Mouse (Mus musculus): Measurements from ENCODE around the gene Fchsd2. TPM values are rescaled to one million over a fixed set of nuclear protein-coding genes. Genes with fewer than 3 reads are reported as not detected.
A peak's percentile ranks its signal among the peaks of the same experiment; 100 is the strongest.

Gene Fchsd2
- total RNA-seq, 2 experiments from 2014 or later, result 28.9 to 31.3 TPM

DNA sequence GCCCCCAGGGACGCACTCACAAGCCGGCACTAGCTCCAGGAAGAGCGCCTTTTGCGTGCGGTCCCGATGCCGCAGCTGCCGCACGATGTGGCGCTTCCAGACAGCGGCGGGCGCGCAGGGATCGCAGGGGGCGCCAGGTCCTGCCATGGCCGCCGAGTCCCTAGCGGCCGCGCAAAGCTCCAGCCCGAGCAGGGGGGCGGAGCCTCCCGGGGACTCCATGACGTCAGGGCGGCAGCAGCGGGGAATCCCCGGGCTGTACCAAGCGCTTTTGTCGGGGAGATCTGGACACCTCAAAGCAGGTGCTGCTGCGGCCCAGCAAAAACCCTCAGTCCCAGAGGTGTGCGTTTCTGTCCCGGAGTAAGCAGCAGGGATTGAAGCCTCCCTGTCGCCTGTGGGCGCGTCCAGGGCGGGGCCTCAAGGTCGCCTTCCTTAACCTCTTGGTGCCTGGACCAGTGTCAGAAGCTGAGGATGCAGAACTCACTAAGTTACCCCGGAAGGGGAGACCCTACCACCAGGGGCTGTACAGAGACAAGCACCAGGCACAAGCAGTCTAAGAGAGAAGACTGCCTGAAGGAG lies 209.3 kb downstream of the Fchsd2 start, which contains the start of gene Atg16l2:
Atg16l2 (minus strand) TSS at position 371 of the 576 bp plus-strand sequence.
- peak; percentile 93 to 95 for DNase-seq
- intact Hi-C loops (cut with DNase I), result no loop called here

DNA sequence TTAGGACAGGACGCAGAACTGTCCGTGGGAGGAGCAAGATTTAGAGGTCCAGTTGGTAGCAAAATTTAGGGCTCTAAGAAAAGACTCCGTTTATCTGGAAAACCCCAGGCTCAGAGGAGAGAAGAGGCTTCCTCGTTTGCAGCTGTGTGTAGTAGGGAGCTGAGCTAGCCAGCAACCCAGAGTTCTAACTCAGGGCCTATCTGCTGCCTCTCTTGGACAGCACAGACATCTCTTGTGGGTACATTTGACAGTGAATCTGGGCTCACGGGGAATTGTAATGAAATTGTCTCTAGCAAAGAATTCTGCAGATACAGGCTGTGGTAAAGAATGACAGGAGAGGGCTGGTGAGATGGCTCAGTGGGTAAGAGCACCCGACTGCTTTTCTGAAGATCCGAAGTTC lies 210.0 kb downstream of the Fchsd2 start:
- intact Hi-C loops (cut with DNase I), result no loop called here
- no peak for DNase-seq

DNA sequence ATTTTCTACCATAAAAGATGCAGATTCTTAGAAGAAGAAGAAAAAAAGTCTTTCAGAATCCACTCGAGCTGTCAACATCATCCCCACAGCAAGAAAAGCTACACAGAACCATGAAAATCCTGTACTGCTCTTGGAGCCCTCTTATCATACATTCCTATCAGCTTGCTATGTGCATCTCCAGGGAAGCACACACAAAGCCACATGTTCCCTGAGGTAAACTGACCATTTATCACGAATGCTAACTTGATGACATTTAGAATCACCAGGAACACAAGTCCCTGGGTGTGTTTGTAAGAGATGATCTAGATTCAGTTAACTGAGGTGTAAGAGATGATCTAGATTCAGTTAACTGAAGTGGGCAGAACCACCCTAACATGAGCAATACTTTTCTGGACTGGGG lies 214.2 kb downstream of the Fchsd2 start:
- no peak for DNase-seq
- intact Hi-C loops (cut with DNase I), result no loop called here

DNA sequence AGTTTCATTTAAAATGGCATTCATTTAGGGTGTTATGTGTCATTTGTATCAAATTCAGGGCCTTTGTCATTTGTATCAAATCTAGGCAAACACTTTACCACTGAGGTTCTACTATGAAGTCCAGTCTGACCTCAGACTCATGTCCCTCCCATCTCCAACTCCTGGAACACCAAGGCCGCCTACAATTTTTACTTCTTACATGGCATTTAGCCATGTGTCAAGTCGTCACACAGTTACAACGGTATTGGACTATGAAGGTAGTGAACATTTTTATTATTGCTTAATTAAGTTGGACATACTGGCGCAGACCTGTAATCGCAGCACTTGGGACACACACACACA lies 217.3 kb downstream of the Fchsd2 start:
- intact Hi-C loops (cut with DNase I), result loop anchor here (1.0 to 2.0 kb wide), 2 partner anchors 64 to 103 kb away; no protein-coding TSS in a partner anchor
- DNase-seq, result no peak

DNA sequence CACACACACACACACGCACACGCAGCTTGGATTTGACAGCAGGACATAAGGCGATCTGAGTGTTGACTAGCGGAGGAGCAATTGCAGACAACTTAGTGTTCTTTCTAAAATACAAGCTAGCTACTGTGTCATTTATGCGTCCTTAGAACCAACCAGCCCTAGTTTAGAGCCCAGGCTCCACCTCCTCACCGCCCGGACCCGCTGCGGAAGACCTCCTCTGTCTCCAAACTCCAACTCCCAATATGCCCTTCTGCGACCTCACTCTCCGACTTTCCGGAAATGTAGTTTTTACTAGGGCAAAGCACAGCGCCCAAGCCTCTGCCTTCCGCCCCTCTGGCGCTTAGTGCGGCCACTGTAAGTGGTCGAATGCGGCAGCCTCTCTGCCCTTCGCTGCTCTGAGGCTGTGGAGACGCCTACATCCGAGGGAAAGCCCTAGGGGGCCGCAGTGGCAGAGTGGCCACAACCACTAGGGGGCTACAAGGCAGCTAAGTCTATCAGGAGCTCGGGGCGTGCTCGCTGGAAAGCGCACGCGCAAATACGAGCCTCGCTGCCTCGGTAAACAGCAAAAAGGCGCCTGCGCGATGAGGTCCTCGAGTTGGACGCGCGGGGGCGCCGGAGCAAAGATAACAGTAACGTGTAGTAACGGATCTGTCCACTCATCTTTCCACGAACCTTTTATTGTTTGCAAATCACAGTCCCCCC lies 217.8 kb downstream of the Fchsd2 start:
- DNase-seq, result peak; percentile 97
- intact Hi-C loops (cut with DNase I), result loop anchor here (1.0 to 2.0 kb wide), 2 partner anchors 64 to 102 kb away; no protein-coding TSS in a partner anchor

DNA sequence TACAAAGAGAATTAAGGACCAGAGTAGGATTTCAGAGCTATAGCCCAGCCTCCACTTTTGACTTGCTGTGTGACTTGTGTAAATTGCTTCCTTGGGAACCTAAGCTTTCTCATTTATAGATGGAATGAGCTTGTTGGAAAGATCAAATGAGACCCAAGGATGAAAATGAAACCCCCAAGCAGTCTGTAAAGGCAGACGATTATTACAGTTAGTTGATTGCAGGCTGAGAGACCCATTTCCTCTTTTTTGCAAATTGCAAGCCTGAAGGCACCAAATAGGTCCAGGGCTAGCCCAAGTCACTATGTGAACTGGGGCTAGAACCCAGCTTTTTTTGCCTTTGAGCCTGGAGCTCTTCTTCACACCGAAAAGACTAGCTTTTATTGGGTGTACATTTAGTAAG lies 218.4 kb downstream of the Fchsd2 start:
- intact Hi-C loops (cut with DNase I), result loop anchor here (2.0 kb wide), 1 partner anchor 102 kb away; no protein-coding TSS in a partner anchor
- DNase-seq, result no peak

DNA sequence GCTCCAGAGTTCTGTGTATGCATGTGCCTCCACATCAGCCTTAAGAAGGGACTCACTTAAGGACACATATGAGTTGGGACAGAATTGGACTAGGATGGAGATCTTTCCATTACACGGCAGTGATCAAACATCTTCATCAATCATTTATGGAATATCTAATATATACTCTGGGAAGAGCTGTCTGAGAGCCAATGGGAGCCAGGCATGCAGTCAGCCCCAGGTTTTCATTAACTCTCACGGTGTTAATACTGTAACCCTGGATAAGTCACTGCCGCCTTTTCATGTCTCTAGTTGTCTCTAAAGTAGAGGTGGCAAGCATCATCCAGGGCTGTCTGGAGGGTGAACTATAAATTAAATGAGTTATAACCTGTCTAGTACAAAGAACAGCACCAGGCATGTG lies 220.4 kb downstream of the Fchsd2 start:
- no peak for DNase-seq
- intact Hi-C loops (cut with DNase I), result no loop called here

DNA sequence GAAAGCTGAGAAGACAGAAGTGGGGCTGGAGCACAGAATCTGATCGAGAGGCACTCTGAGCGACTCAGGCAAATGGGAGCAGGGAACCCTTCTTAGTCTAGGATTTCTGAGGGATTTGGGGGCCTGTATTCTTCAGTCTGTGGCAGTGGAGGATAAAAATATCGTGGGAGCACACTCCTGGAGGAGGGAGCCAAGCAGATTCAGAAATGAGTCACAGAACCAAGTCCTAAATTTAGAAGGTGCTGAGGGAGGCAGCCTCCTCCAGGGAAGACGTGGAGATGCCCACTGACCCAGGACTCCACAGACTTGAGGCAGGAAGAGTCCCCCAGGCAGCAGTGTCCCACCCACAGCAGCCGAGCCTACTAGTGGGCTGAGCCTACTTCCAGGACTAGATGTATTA lies 221.7 kb downstream of the Fchsd2 start:
- DNase-seq, result no peak
- intact Hi-C loops (cut with DNase I), result no loop called here

DNA sequence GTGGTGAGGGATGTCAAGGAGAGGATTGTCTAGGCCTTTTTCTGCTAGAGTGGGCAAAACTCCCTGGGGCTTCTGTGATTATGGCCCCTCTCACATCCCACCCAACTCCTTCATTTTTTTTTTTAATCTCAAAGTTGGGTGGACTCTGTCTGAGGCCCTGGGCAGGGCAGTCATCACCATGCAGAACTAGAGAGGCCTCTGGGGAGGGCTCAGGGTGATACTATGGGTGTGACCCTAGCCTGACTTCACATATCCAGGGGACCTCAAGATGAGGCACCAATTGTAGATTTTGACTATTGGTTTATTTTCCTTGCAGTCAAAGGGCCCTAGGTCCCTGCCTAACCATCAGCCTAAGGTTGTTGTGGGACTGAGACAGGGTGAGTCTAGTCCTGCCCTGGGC lies 223.0 kb downstream of the Fchsd2 start:
- intact Hi-C loops (cut with DNase I), result no loop called here
- DNase-seq, result no peak

DNA sequence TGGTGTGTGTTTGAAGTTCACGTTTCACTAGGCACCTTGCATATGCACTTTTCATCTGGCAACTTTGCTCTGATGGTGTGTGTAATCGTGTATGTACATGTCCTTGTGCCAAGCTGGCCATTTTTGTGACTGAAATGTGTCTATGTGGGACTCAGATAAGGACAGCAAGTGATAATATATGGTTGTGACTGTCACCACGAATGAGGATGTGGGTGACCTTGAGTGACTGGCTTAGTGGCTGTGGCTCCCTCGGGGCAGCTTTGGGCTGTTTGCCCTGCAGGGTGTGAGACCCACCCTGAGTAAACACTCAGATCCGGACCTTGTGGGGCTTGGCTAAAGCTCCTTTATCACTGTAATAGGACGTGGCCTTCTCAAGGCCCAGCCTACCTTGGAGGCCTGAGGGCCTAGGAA lies 223.9 kb downstream of the Fchsd2 start:
- DNase-seq, result no peak
- intact Hi-C loops (cut with DNase I), result no loop called here

DNA sequence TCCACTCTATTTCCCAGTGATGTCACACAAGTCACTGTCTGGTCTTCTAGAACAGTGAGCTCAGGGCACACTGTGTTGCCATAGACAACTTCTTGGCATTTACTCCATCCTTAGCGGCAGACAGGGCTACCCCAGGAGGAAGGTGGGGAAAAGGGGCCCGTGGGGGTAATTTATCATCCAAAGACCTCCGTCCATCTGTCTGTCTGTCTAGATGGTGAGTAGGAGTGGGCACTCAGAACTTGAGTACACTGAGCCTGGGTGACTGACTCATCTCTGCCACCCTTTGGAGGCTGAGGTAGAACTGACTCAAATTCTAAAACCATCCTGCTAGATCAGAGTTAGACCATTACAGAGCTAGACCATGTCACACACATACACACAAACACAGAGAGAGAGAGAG lies 224.4 kb downstream of the Fchsd2 start, which contains the start of gene Stard10:
Stard10 (plus strand) TSS at position 73 of the 400 bp plus-strand sequence.
- intact Hi-C loops (cut with DNase I), result no loop called here
- DNase-seq, result no peak

DNA sequence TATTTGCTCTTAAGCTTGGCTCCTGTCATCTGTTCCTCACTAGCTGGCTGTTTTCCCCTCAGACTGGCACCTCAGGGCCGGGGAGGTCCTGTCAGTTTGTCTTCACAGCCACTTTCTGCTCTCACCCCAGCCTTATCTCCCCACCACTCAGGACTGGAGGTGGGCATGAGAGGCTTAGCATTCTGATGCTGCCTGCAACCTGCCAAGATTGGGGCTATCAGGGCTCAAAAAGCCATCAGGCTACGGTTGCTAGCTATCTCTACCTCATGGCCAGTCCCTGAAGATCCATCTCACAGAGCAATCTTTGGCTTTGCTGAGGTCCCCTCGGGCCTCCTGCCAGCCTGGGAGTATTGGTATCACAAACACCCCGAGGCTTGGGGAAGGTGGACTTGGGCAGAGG lies 226.2 kb downstream of the Fchsd2 start:
- no peak for DNase-seq
- intact Hi-C loops (cut with DNase I), result no loop called here

DNA sequence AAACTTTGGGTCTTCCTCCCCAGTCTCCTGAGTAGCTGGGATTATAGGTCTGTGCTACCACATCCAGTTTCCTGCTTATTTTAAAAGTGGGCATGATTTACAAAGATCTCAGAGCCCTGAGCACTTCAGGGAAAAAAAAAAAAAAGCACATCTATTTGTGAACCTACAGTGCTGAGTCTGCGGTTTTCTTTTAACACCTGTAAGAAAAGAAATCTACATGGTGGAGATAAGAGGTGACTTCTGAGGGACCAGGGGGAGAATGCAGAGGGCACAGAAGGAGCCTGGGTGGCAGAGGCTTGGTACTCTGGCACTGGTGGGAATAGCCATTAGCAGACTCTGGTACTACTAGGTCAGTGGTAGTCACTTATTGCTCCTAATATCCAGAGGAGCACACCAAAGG lies 227.1 kb downstream of the Fchsd2 start:
- no peak for DNase-seq
- intact Hi-C loops (cut with DNase I), result no loop called here

DNA sequence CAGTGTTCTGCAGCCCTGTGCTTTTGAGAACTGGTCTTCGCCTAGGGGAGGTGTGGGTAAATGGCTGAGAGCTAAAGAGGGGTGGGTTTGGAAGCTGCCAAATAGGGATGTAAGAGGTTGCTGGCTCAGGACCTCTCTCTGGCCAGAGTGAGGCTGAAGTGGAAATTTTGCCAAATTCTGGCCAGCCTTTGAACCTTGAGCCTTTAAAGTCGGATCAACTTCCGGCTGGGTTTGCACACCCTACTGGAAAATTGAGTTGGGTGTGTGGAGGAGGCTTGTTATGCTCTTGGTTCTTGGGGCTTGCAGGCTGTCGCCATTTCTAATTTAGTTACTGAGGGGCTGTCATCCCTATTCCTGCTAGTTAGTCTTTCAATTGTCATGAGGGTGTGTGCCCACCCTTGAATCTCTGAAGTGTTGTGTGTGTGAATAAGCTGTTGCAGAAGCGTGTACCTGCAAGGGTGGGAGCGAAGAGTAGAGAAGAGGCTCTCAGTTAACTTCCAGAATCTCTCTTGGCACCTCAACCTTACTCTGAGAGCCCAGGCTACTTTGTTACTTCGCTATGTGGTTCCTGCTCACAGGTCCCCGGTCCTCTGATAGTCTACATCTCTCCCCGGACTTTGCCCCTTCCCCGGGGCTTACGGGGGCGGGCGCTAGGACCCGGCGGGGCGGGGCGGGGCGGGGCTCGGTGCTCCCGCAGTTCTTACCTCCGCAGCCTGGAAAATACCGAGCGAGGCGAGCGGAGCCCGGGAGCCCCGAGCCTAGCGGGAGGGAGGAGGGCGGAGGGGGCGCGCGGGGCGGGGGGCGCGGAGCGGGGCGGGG lies 227.9 kb downstream of the Fchsd2 start:
- intact Hi-C loops (cut with DNase I), result no loop called here

DNA sequence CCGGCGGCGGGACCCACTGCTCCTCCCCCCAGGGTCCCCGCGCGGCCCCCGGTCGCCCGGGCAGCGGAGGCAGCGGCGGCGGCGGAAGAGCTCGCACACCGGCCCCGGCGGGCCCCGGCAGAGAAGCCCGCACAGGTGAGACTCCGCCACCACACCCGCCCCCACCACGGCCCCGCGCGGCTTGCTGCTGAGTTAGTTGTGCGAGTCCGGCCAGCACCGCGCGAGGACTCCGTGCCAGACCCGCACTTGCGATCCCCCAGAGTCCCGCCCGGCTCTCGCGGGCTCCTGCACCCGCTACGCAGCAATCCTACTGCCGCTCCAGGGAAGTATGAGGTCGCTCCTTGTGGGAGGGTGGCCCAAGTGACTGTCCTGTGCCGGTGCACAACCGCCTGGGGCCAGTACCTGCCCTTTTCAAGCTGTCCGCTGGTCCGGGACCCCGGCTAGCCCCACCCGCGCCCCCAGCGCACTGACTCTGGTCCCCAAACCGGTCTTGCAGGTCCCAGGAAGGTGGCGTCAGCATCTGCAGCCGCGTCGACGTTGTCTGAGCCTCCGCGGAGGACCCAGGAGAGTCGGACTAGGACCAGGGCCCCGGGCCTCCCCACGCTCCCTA lies 228.7 kb downstream of the Fchsd2 start:
- DNase-seq, result peak in 1 of 2 experiments; percentile 19
- intact Hi-C loops (cut with DNase I), result no loop called here

More for the DNA sequence above, 227.9 kb downstream of the Fchsd2 start:
- DNase-seq, result peak in 1 of 2 experiments; percentile 30

DNA sequence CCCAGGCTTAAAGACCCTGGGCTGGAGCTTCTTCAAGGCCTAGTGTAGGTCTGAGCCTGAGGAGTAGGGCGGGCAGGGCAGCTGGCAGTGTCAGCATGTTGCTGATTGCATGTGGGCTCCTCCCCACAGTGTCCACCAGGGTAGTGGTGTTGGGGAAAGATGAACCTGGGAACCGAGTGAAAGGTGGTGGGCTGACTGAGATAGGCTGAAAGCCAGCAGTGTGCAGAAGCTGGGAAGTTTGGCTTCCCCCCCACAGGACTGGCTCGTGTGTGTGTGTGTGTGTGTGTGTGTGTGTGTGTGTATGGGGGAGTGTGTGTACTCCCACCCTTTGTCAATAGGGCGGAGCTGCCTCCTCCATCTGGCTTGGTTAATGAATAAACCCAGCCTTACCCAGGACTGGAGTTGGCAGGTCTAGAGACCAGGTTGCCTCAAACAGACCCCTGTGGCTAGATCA lies 230.5 kb downstream of the Fchsd2 start:
- intact Hi-C loops (cut with DNase I), result no loop called here
- DNase-seq, result no peak

DNA sequence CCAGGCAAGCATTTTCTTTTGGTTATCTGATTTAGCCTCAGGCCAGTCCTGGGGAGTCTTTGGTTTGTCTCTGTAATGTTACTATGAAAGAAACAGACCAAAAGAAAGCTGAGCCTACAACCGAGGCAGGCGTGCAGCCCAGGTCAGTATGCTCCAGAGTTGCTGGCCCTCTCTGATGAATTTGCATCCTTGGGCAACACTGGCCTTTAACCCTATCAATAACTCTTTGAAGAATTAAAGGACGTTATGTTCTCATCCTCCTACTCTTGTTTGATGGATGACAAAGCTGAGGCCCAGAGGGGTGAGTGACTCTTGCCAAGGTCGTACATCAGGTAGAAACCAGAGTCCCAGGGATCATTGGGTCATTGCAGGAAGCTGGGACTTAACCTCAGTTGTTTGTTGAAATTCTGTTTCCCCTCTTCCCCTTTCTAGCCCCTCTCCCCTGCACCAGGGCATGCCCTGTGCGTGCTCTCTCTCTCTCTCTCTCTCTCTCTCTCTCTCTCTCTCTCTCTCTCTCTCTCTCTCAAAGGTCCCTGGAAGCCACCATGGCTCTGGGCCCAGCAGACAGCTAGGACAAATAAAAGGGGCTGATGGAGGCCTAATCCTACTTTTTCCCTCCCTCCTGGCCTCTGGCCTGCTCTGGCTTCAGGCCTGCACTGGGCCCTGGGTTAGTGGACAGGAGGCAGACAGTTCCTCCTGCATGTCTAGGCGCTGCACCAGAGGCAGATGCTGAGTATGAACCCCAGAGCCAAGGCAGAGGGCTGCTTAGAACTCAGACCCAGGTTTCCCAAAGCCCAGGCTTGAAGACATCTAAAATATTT lies 231.7 kb downstream of the Fchsd2 start:
- DNase-seq, result peak; percentile 25 to 58
- intact Hi-C loops (cut with DNase I), result no loop called here

DNA sequence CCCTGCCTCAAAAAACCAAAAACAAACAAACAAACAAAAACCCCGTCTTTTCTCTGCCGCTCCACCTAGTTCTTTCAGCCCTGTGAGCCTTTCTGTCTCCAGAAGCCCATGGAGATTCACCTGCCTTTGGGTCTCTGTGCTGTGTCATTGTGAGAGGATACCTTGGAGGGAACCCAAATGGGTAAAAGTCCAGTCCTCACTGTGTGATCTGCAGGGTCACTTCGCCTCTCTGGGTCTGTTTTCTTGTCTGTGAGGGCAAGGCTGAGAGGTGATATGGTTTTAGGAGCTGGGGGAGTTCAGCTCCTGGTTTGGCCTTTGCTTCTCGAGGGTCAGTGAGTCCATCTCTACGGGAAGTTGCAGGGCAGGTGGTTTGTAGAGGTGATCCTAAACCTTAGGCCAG lies 233.3 kb downstream of the Fchsd2 start:
- intact Hi-C loops (cut with DNase I), result no loop called here

DNA sequence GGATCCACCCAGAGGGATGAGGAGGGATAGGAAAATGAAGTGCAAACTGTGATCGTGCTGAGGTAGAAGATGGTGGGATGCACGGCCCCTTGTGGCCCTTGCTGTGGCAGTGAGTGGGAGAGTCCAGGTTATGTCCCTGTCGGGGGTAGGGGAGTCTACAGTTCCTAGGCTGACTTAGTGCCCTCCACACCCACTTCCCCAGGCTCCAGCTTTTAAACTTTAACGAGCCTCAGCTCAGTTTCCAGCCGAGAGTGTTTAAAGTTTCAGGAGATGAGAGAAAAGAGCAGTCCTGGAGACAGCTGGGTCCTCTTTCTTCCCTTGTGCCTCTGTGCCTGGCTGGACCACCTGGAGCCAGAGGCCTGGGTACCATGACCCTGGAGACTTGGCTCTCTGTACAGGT lies 234.6 kb downstream of the Fchsd2 start:
- no peak for DNase-seq
- intact Hi-C loops (cut with DNase I), result no loop called here

More for the DNA sequence above, 233.3 kb downstream of the Fchsd2 start:
- no peak for DNase-seq

DNA sequence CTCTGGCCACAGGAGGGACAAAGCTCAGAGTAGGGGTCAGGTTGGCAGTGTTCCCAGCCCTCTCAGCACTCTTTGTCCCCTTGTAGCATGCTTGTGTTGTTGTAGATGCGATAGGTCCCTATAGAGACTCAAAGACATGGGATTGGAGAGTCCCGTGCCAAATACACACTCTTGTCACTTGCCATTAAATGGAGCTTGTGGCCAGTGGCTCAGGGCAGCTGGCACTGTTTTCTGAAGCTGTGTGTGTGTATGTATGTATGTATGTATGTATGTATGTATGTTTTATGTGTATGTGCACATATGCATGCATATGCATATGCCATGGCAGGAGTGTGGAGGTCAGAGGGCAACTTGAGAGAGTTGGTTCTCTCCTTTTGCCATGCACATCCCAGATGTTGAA lies 235.1 kb downstream of the Fchsd2 start:
- intact Hi-C loops (cut with DNase I), result no loop called here
- DNase-seq, result no peak

Measured in heart, postnatal 14 days (tissue).